ENCODE assay signal across 12 mouse cellular contexts in genomic region chr6:97222321-97222720, GRCm38 (mm10). TPM values are rescaled to one million over a fixed set of nuclear protein-coding genes. Genes with fewer than 3 reads are reported as not detected.
A peak's percentile ranks its signal among the peaks of the same experiment; 100 is the strongest.
DNase-seq lines count a peak whose midpoint lies in the region; ATAC-seq and TF ChIP-seq lines count a peak whose summit lies in the region.
"Had no signal": no experiment of that assay in that cellular context is flagged by ENCODE, and none has a peak within 500 bp of the region (broad histone marks: within the 10 kb centered on the region; RNA-seq: fewer than 3 reads in every experiment).

No protein-coding gene starts in this region.

- no peaks in the 10 kb centered on the region for H3K36me3 ChIP-seq in heart, embryonic 11.5 days (ENCODE audit: control insufficient read depth, insufficient read depth, low read length)
- H3K36me3 ChIP-seq in embryonic facial prominence, embryonic 13.5 days, result peaks cover 4% of the 10 kb centered on the region; the same call in 1 of the 2 replicates
- H3K36me3 ChIP-seq in liver, postnatal 0 days (replicated peaks; ENCODE audit: insufficient read depth, low read length), result peaks cover 9% of the 10 kb centered on the region; the same call in 1 of the 2 replicates

- no peak for TF ChIP-seq EP300 in liver, postnatal 0 days (IDR thresholded peaks at IDR 0.05; ENCODE audit: low read depth)

- no peak for DNase-seq in heart, postnatal 25 days (ENCODE audit: low spot score)
- DNase-seq in 416B (ENCODE audit: low read depth), result peak; percentile 66
- DNase-seq in liver, postnatal 0 days, result no peak
- no peak for DNase-seq in adrenal gland, adult (ENCODE audit: inconsistent age in 2 of 2, low spot score in 1 of 2)
- no peak for DNase-seq in urinary bladder, postnatal 25 days (ENCODE audit: low spot score)
- DNase-seq in adrenal gland, postnatal 14 days, result no peak
- DNase-seq: embryo, embryonic 11 days; lung, embryonic 14.5 days; spleen, adult 18-20 months had no signal

- no peak for TF ChIP-seq CTCF in liver, postnatal 0 days (IDR thresholded peaks at IDR 0.05; ENCODE audit: low read depth)

- H3K4me3 ChIP-seq in heart, embryonic 11.5 days (ENCODE audit: low read depth, low read length), result no peak overlapping the region
- no peak overlapping the region for H3K4me3 ChIP-seq in embryonic facial prominence, embryonic 13.5 days
- H3K4me3 ChIP-seq in liver, postnatal 0 days (ENCODE audit: low read depth, low read length), result no peak overlapping the region
- H3K4me3 ChIP-seq: neural tube, embryonic 13.5 days had no signal

- intact Hi-C loops in heart, postnatal 25 days (cut with DNase I), result no loop called here

- peak overlapping the region; percentile 42; the same call in 1 of the 2 replicates for H3K27ac ChIP-seq in heart, embryonic 11.5 days (ENCODE audit: low read depth, low read length)
- H3K27ac ChIP-seq in embryonic facial prominence, embryonic 13.5 days, result peak overlapping the region; percentile 78
- H3K27ac ChIP-seq in liver, postnatal 0 days (ENCODE audit: low read depth), result no peak overlapping the region
- H3K27ac ChIP-seq: neural tube, embryonic 13.5 days had no signal

- WGBS in heart, embryonic 11.5 days (ENCODE audit: insufficient replicate concordance), result 60% methylated on average over 6 of the region's 6 CpGs
- 38% methylated on average over 6 of the region's 6 CpGs for WGBS in embryonic facial prominence, embryonic 13.5 days
- WGBS in liver, postnatal 0 days (ENCODE audit: insufficient replicate concordance), result 43% methylated on average over 6 of the region's 6 CpGs

- H3K9ac ChIP-seq in heart, embryonic 11.5 days (ENCODE audit: low read depth, low read length), result 0 out of 2 replicates have a peak overlapping the region, but pooled peaks have one; percentile 1
- H3K9ac ChIP-seq in embryonic facial prominence, embryonic 13.5 days, result no peak overlapping the region
- no peak overlapping the region for H3K9ac ChIP-seq in liver, postnatal 0 days (replicated peaks)
- H3K9ac ChIP-seq: lung, embryonic 14.5 days; neural tube, embryonic 13.5 days had no signal

- H3K9me3 ChIP-seq in heart, embryonic 11.5 days (replicated peaks; ENCODE audit: control insufficient read depth, low read length), result no peaks in the 10 kb centered on the region
- no peaks in the 10 kb centered on the region for H3K9me3 ChIP-seq in embryonic facial prominence, embryonic 13.5 days
- no peaks in the 10 kb centered on the region for H3K9me3 ChIP-seq in liver, postnatal 0 days (ENCODE audit: low read length)
- H3K9me3 ChIP-seq: neural tube, embryonic 13.5 days had no signal

- H3K27me3 ChIP-seq in heart, embryonic 11.5 days (ENCODE audit: control insufficient read depth, insufficient read depth, low read length), result no peaks in the 10 kb centered on the region
- H3K27me3 ChIP-seq in embryonic facial prominence, embryonic 13.5 days, result no peaks in the 10 kb centered on the region
- no peaks in the 10 kb centered on the region for H3K27me3 ChIP-seq in liver, postnatal 0 days (ENCODE audit: insufficient read depth, low read length)
- H3K27me3 ChIP-seq: neural tube, embryonic 13.5 days had no signal

- ATAC-seq in heart, embryonic 11.5 days (replicated peaks; ENCODE audit: insufficient number of reproducible peaks, low FRiP score, low TSS enrichment), result no peak
- no peak for ATAC-seq in embryonic facial prominence, embryonic 13.5 days (ENCODE audit: insufficient number of reproducible peaks, insufficient read depth, low FRiP score, low TSS enrichment, low read depth)
- peak; percentile 58 for ATAC-seq in liver, postnatal 0 days

- H3K4me2 ChIP-seq in heart, embryonic 11.5 days, result peak overlapping the region; percentile 22; the same call in 1 of the 2 replicates
- H3K4me2 ChIP-seq in embryonic facial prominence, embryonic 13.5 days, result peak overlapping the region; percentile 30
- peak overlapping the region; percentile 30 for H3K4me2 ChIP-seq in liver, postnatal 0 days (ENCODE audit: low read depth, low read length)
- H3K4me2 ChIP-seq: lung, embryonic 14.5 days; neural tube, embryonic 13.5 days had no signal

- H3K4me1 ChIP-seq in heart, embryonic 11.5 days (ENCODE audit: control insufficient read depth, insufficient read depth, low read length), result peaks cover 28% of the 10 kb centered on the region
- peaks cover 28% of the 10 kb centered on the region for H3K4me1 ChIP-seq in embryonic facial prominence, embryonic 13.5 days
- peaks cover 12% of the 10 kb centered on the region for H3K4me1 ChIP-seq in liver, postnatal 0 days (ENCODE audit: insufficient read depth)

RNA-seq across cellular contexts. Expression of gene Arl6ip5, which starts 11.8 kb away (rescaled TPM):
- 48.9 and 61.6 TPM in 2 replicates for polyA plus RNA-seq in heart, embryonic 11.5 days (2014; fragmentation: Nextera tagmentation; extraction: Ambion mirVana)
- 100 to 1,000 TPM; 114 to 127 TPM for total RNA-seq in heart, postnatal 25 days (2021)
- 65.9 and 69.1 TPM in 2 replicates for polyA plus RNA-seq in embryonic facial prominence, embryonic 13.5 days (2015; fragmentation: Nextera tagmentation; extraction: Ambion mirVana)
- 25.5 and 27.1 TPM in 2 replicates for polyA plus RNA-seq in liver, postnatal 0 days (2015; fragmentation: Nextera tagmentation; extraction: Ambion mirVana)
- 82.2 and 89.5 TPM in 2 replicates for total RNA-seq in adrenal gland, postnatal 14 days (2021)

RNA-seq across cellular contexts. Expression of gene Uba3, which starts 16.9 kb away (rescaled TPM):
- polyA plus RNA-seq in heart, embryonic 11.5 days (2014; fragmentation: Nextera tagmentation; extraction: Ambion mirVana), result 90.7 and 93.9 TPM in 2 replicates
- 10 to 100 TPM; 63.0 to 64.0 TPM for total RNA-seq in heart, postnatal 25 days (2021)
- polyA plus RNA-seq in embryonic facial prominence, embryonic 13.5 days (2015; fragmentation: Nextera tagmentation; extraction: Ambion mirVana), result 84.4 and 88.3 TPM in 2 replicates
- 16.1 and 17.2 TPM in 2 replicates for polyA plus RNA-seq in liver, postnatal 0 days (2015; fragmentation: Nextera tagmentation; extraction: Ambion mirVana)
- total RNA-seq in adrenal gland, postnatal 14 days (2021), result 62.9 and 63.4 TPM in 2 replicates

RNA-seq across cellular contexts. Expression of gene Lmod3, which starts 30.2 kb away (rescaled TPM):
- polyA plus RNA-seq in heart, embryonic 11.5 days (2014; fragmentation: Nextera tagmentation; extraction: Ambion mirVana), result 19.0 and 19.3 TPM in 2 replicates
- 10 to 100 TPM; 62.9 to 66.5 TPM for total RNA-seq in heart, postnatal 25 days (2021)
- 0.54 and 1.0 TPM in 2 replicates for polyA plus RNA-seq in embryonic facial prominence, embryonic 13.5 days (2015; fragmentation: Nextera tagmentation; extraction: Ambion mirVana)
- polyA plus RNA-seq in liver, postnatal 0 days (2015; fragmentation: Nextera tagmentation; extraction: Ambion mirVana), result 0.11 and 0.77 TPM in 2 replicates
- total RNA-seq in adrenal gland, postnatal 14 days (2021), result not detected in 2 replicates

RNA-seq across cellular contexts. Expression of gene Tmf1, which starts 43.4 kb away (rescaled TPM):
- polyA plus RNA-seq in heart, embryonic 11.5 days (2014; fragmentation: Nextera tagmentation; extraction: Ambion mirVana), result 21.8 and 27.3 TPM in 2 replicates
- total RNA-seq in heart, postnatal 25 days (2021), result 10 to 100 TPM; 33.3 to 36.4 TPM
- polyA plus RNA-seq in embryonic facial prominence, embryonic 13.5 days (2015; fragmentation: Nextera tagmentation; extraction: Ambion mirVana), result 39.3 and 43.7 TPM in 2 replicates
- 17.5 and 20.3 TPM in 2 replicates for polyA plus RNA-seq in liver, postnatal 0 days (2015; fragmentation: Nextera tagmentation; extraction: Ambion mirVana)
- total RNA-seq in adrenal gland, postnatal 14 days (2021), result 46.7 and 49.8 TPM in 2 replicates
